Mouse (Mus musculus): Measurements from ENCODE around the gene Atpaf1.

Gene Atpaf1

DNA sequence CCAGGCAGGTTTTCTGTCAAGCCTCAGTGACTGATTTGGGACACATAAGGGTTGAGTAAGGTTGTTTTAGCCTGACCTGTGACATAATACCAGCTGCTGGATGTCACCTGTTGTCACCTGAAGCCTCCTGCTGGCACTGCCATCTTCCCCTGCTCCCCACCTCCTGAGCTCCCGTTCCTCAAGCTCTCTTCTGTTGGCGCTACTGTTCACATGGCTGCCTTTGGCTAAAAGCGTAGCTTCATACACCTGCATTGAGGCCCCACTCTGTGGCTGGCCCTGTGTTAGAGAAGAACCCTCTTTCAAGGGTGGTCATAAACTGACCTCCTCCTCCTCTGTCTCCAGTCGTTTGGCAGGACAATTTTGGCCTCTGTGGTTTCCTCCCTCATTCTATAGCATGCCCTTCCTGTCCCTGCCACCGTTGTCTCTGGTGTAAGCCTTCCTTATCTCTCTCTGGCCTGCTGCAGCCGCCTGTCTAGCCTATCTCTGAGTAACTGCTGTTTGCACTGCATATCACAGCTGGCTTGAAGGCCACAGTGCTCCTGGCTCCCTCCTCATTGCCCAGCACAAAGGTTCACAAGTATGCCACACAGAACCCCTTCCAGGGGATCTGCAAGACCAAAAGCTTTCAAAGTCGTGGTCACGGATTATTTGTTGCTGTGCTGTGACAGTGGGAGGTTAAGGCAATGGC lies 64.5 kb downstream of the Atpaf1 start:
- peak; percentile 87 for DNase-seq (ENCODE audit: low spot score)

DNA sequence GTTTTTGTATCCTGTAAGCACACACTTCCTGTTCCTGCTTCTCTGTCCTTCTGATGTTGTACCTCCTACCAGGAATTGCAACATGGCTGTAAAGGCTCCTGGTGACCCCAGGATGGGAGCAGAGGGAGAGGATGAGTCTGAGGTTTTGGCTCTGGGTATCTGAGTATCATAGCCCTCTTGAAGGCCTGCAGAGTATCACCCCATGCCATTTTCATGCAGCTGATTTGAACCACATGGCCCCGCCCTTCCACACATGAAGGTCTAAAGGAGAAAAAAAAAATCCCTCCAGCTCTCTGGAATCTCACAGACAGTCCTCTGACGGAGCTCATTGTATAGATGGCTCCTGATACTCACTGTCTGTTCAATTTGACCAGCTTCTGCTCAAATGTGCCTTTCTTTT lies 65.5 kb downstream of the Atpaf1 start:
- DNase-seq (ENCODE audit: low spot score) = no peak

DNA sequence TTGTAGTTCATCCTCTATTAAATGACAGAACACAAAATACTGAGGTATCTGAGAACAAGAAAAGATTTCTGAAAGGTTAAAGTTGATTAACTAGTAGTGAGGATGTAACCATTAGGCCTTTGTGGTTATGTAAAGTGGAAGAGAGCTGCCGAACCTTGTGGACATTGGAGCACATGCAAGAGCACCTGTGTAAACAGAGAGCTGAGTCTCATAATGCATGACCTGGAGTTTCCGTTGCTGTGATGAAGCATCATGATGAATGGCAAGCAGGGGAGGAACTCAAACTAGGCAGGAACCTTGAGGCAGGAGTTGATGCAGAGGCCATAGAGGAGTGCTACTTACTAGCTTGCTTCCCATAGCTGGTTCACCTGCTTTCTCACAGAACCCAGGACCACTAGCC lies 66.0 kb downstream of the Atpaf1 start:
- no peak for DNase-seq (ENCODE audit: low spot score)

DNA sequence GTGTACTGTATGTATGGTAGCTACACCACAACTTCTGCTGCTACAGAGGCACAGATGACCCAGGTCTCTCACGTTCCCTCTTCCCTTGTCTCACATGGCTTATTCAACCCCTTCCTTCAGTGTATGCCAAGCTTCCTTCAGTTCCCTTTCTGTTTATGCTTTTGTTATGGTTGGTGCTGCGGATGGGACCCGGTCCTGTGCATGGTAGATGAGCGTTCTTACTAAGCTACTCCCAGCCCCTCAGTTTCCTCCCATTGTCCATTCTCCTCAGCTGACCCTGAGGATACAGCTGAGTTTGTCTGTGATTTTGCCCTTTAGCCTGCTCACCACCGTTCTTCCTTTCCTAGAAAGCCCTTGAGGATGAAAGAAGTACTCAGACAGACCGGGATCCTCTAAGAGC lies 67.0 kb downstream of the Atpaf1 start:
- no peak for DNase-seq (ENCODE audit: low spot score)

DNA sequence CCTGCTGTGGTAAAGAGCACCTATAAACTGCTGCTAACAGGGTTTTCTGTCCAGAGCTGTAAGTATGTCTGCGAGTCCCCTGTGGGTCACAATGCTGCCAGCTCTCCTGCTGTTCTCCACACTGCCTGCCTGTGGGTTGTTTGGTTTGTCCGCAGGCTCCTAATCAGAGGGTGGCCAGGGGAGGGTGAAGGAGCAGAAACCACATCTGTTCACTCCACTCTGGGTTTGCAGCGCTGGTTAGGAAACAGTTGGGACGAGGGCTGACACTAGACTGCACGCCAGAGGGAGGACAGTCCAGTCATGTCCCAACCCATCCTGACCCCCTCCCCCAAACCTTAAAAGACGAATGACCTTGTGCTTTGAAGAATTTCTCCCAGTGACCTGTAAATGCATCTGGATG lies 70.5 kb downstream of the Atpaf1 start:
- no peak for DNase-seq (ENCODE audit: low spot score)

DNA sequence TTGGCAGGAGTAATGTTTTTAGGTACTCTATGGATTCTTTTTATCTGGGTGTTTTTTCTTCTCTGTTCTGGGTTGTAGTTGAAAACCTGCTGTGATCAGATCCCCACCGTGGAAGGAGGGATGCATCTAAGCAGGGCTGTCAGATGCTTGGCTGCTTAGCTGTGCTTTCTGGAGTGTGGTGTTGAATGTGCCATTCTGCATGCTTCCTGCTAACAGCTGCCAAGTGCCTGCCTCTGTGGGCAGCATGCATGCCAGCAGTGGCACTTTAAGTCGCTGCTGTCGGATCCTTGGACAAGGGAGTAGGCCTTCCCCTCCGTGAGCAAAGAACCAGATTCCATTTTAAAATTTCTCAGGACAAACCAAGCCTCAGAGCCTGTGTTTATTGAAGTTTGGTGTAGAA lies 71.0 kb downstream of the Atpaf1 start:
- no peak for DNase-seq (ENCODE audit: low spot score)

DNA sequence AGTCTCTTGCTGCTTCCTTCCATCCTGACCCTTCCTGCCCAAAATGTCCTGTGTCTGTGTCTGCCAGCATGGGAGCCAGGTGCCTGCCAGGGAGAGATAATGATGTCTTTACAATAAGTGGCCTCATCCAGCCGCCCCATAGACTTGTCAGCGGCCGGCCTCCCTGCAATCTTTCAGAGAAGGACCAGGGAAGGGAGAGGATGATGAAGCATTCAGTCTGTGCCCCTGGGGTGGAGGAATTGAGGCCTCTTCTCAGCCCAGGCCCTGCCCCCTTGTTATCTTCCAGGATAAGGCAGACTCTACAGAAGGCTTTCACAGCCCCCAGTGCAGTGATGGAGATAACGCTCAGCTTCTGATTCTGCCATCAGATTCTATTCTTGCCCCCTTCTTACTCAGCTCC lies 71.7 kb downstream of the Atpaf1 start:
- peak; percentile 79 for DNase-seq (ENCODE audit: low spot score)

DNA sequence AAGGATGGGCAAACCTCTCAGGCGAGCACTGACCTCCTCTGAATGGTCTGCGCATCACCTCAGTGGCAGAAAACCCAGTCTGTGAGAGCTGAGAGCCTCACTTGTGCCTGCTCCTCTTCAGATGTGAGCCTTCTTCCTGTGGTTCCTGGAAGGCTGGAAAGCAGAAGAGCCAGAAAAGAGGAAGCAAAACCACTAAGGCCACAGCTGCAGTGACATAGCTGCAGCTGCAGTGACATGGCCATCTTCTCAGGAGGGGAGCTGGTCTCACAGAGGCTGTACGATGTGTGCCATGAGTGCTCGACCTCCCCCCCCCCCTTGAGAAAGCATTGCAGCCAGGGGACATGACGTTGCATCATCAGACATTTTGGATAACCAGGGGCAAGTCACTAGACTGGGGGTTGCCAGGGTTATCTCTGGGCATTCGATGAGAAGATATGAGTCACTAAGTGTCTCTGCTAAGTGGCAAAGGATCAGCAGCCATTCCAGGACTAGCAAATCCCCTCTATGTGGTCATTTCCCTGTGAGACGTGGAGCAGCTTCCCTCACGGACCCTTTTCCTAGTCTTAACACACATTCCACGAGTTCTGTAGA lies 72.8 kb downstream of the Atpaf1 start:
- DNase-seq (ENCODE audit: low spot score) = no peak

DNA sequence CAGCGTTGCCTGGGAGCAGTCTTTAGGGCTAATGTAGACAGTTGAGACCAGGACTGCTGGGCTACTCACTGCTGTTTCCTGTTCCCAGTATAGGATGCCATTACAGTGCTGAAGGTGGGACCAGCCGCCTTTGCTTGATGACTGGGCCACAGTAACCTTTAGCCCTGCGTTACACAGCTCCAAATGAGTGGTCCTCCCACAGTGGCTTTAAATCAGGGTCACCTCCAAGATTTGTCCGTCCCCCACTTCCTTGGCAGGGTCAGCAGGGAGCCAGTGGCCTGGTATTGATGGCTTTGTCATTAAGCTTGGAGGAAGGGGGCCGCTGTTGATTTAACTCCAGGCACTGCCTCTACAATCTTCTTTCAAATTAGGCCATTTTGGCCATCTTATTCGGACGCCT lies 78.7 kb downstream of the Atpaf1 start:
- DNase-seq (ENCODE audit: low spot score) = no peak

DNA sequence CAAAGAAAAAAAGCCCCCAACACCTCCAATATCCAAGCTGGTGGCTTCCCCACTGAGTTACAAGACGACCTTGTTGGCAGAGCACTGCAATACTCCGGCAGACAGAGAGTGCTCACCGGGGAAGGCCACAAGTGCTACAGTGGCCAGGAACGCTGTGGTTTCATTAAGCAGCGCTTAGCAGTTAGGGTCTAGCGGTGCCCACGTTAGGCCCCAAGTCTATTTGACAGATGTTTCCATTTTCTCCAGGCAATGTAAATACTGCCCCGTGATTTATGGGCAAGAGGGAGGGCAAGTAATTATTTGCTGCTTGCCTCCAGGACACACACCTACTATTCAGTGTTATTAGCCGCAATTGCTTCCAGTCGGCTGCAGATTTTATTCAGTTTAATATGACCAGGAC lies 79.3 kb downstream of the Atpaf1 start:
- DNase-seq (ENCODE audit: low spot score) = no peak

All from c-Kit-positive CD71-positive TER-119-positive erythroid progenitor cells, embryonic 14.5 days (primary cell).